Mouse (Mus musculus): ENCODE data around the gene Pgrmc2. TPM values are rescaled to one million over a fixed set of nuclear protein-coding genes. Genes with fewer than 3 reads are reported as not detected.

The Pgrmc2 gene
- total RNA-seq (2015; ENCODE audit: low replicate concordance) (42.8 and 54.4 TPM in 2 replicates), total RNA-seq (2017; ENCODE audit: low replicate concordance) (32.1 and 42.9 TPM in 2 replicates)

- peak; percentile 91 for ATAC-seq (replicated peaks; ENCODE audit: low FRiP score, poor library complexity, severe bottlenecking)
These were observed at the start of gene Pgrmc2 for GRCm38 (mm10) chr3:41082885-41083789. Gene Pgrmc2, minus strand, starts transcription at chr3:41083046.

GRCm38 (mm10) chr3:41124000-41124294, 41.1 kb upstream of the Pgrmc2 start:
- ATAC-seq (replicated peaks; ENCODE audit: low FRiP score, poor library complexity, severe bottlenecking) = no peak

GRCm38 (mm10) chr3:41123190-41123999, 40.5 kb upstream of the Pgrmc2 start:
- no peak for ATAC-seq (replicated peaks; ENCODE audit: low FRiP score, poor library complexity, severe bottlenecking)

- ATAC-seq (replicated peaks; ENCODE audit: low FRiP score, poor library complexity, severe bottlenecking) = 0 out of 2 replicates have a peak, but pooled peaks have one; percentile 47
These were observed 35.3 kb upstream of the Pgrmc2 start for GRCm38 (mm10) chr3:41118173-41118572.

GRCm38 (mm10) chr3:41117447-41117846, 34.6 kb upstream of the Pgrmc2 start:
- peak; percentile 76 for ATAC-seq (replicated peaks; ENCODE audit: low FRiP score, poor library complexity, severe bottlenecking)

- ATAC-seq (replicated peaks; ENCODE audit: low FRiP score, poor library complexity, severe bottlenecking) = no peak
These were observed 30.3 kb upstream of the Pgrmc2 start for GRCm38 (mm10) chr3:41113186-41113585.

GRCm38 (mm10) chr3:41108306-41108785, 25.5 kb upstream of the Pgrmc2 start:
- ATAC-seq (replicated peaks; ENCODE audit: low FRiP score, poor library complexity, severe bottlenecking) = no peak

GRCm38 (mm10) chr3:41107600-41108305, 24.9 kb upstream of the Pgrmc2 start:
- ATAC-seq (replicated peaks; ENCODE audit: low FRiP score, poor library complexity, severe bottlenecking) = peak; percentile 57; the same call in 1 of the 2 replicates

- ATAC-seq (replicated peaks; ENCODE audit: low FRiP score, poor library complexity, severe bottlenecking) = no peak
These were observed 19.1 kb upstream of the Pgrmc2 start for GRCm38 (mm10) chr3:41101905-41102304.

- peak; percentile 55 for ATAC-seq (replicated peaks; ENCODE audit: low FRiP score, poor library complexity, severe bottlenecking)
These were observed 17.3 kb upstream of the Pgrmc2 start for GRCm38 (mm10) chr3:41100157-41100556.

- ATAC-seq (replicated peaks; ENCODE audit: low FRiP score, poor library complexity, severe bottlenecking) = no peak
These were observed 16.8 kb upstream of the Pgrmc2 start for GRCm38 (mm10) chr3:41099672-41100071.

- ATAC-seq (replicated peaks; ENCODE audit: low FRiP score, poor library complexity, severe bottlenecking) = no peak
These were observed 10.4 kb upstream of the Pgrmc2 start for GRCm38 (mm10) chr3:41093210-41093609.

- ATAC-seq (replicated peaks; ENCODE audit: low FRiP score, poor library complexity, severe bottlenecking) = no peak
These were observed 9.5 kb upstream of the Pgrmc2 start for GRCm38 (mm10) chr3:41092311-41092710.

- ATAC-seq (replicated peaks; ENCODE audit: low FRiP score, poor library complexity, severe bottlenecking) = no peak
These were observed 8.0 kb upstream of the Pgrmc2 start for GRCm38 (mm10) chr3:41090839-41091238.

- ATAC-seq (replicated peaks; ENCODE audit: low FRiP score, poor library complexity, severe bottlenecking) = no peak
These were observed 4.2 kb upstream of the Pgrmc2 start for GRCm38 (mm10) chr3:41087071-41087470.

- ATAC-seq (replicated peaks; ENCODE audit: low FRiP score, poor library complexity, severe bottlenecking) = no peak
These were observed 1.6 kb upstream of the Pgrmc2 start for GRCm38 (mm10) chr3:41084421-41084820.

- peak; percentile 11 for ATAC-seq (replicated peaks; ENCODE audit: low FRiP score, poor library complexity, severe bottlenecking)
These were observed 905 bp upstream of the Pgrmc2 start for GRCm38 (mm10) chr3:41083790-41084112.

- ATAC-seq (replicated peaks; ENCODE audit: low FRiP score, poor library complexity, severe bottlenecking) = no peak
These were observed 344 bp downstream of the Pgrmc2 start for GRCm38 (mm10) chr3:41082520-41082884.

- peak; percentile 70 for ATAC-seq (replicated peaks; ENCODE audit: low FRiP score, poor library complexity, severe bottlenecking)
These were observed 1.2 kb downstream of the Pgrmc2 start for GRCm38 (mm10) chr3:41081474-41082301.

Data from erythroid progenitor cell, adult 5-6 weeks (primary cell).